Mouse (Mus musculus) cortical plate, adult 2 months (tissue): ENCODE measurements around the gene Wdr38. TPM values are rescaled to one million over a fixed set of nuclear protein-coding genes. Genes with fewer than 3 reads are reported as not detected.

Source experiments
- H3K27ac ChIP-seq: fragments of 200-500 bp; 2 replicates; pipeline ENCODE4 v1.5.1; 2012; ENCODE audit warnings: low read length, control low read depth, inconsistent platforms; ENCODE audit not compliant: insufficient read depth
- H3K4me1 ChIP-seq: fragments of 200-500 bp; 2 replicates; pipeline ENCODE4 v1.6.1; 2011; ENCODE audit warnings: low read length; ENCODE audit not compliant: control insufficient read depth, insufficient read depth
- H3K4me3 ChIP-seq: fragments of 200-500 bp; 2 replicates; pipeline ENCODE4 v1.5.1; 2011; ENCODE audit warnings: mild to moderate bottlenecking, low read length, control low read depth; ENCODE audit not compliant: insufficient read depth
- CTCF ChIP-seq: fragments of 200-500 bp; IDR thresholded peaks from 2 replicates; pipeline ENCODE4 v1.5.1; 2011; ENCODE audit warnings: mild to moderate bottlenecking, control low read depth, low read length; ENCODE audit not compliant: insufficient read depth; ENCODE audit errors: extremely low read depth
- POLR2A ChIP-seq: fragments of 200-500 bp; IDR thresholded peaks from 2 replicates; pipeline ENCODE4 v1.6.1; 2011; ENCODE audit warnings: mild to moderate bottlenecking, low read length, control low read depth; ENCODE audit not compliant: insufficient read depth; ENCODE audit errors: extremely low read depth
- polyA plus RNA-seq: library from polyadenylated mRNA; depleted of rRNA; stranded (reverse); fragments of >200 nt; gene quantifications from 2 replicates; pipeline ENCODE4 v1.2.3, GENCODE M21; 2012

Wdr38 gene
- polyA plus RNA-seq, 1 experiment: 1.1 TPM

- H3K4me1 ChIP-seq: peaks cover 1% of the 10 kb centered on the region; the same call in 1 of the 2 replicates
- no peak overlapping the region for H3K4me3 ChIP-seq
- TF ChIP-seq CTCF: no peak
- TF ChIP-seq POLR2A: no peak
- H3K27ac ChIP-seq: no peak overlapping the region
Measured at GRCm38 (mm10) chr2:38973701-38974100, 23.6 kb upstream of the Wdr38 start.

- Histone ChIP-seq H3K4me3 (no peak overlapping the region), H3K4me1 (peaks cover 1% of the 10 kb centered on the region; the same call in 1 of the 2 replicates), H3K27ac (no peak overlapping the region)
- TF ChIP-seq POLR2A (no peak), CTCF (no peak)
Measured at GRCm38 (mm10) chr2:38974171-38974570, 23.1 kb upstream of the Wdr38 start.

GRCm38 (mm10) chr2:38975181-38975580 is 22.1 kb upstream of the Wdr38 start:
- peaks cover 1% of the 10 kb centered on the region; the same call in 1 of the 2 replicates for H3K4me1 ChIP-seq
- no peak overlapping the region for H3K4me3 ChIP-seq
- no peak overlapping the region for H3K27ac ChIP-seq
- no peak for TF ChIP-seq CTCF
- TF ChIP-seq POLR2A: no peak

GRCm38 (mm10) chr2:38975941-38976805 is 21.1 kb upstream of the Wdr38 start:
- Histone ChIP-seq H3K4me3 (no peak overlapping the region), H3K27ac (no peak overlapping the region), H3K4me1 (peaks cover 1% of the 10 kb centered on the region; the same call in 1 of the 2 replicates)
- TF ChIP-seq POLR2A (no peak), CTCF (no peak)

- H3K27ac ChIP-seq: no peak overlapping the region
- TF ChIP-seq CTCF: no peak
- TF ChIP-seq POLR2A: no peak
- peaks cover 1% of the 10 kb centered on the region; the same call in 1 of the 2 replicates for H3K4me1 ChIP-seq
- H3K4me3 ChIP-seq: no peak overlapping the region
Measured at GRCm38 (mm10) chr2:38977837-38978236, 19.4 kb upstream of the Wdr38 start.

- no peak overlapping the region for H3K27ac ChIP-seq
- H3K4me1 ChIP-seq: no peaks in the 10 kb centered on the region
- H3K4me3 ChIP-seq: no peak overlapping the region
- TF ChIP-seq POLR2A (no peak), CTCF (no peak)
Measured at GRCm38 (mm10) chr2:38983456-38983855, 13.8 kb upstream of the Wdr38 start.

DNA sequence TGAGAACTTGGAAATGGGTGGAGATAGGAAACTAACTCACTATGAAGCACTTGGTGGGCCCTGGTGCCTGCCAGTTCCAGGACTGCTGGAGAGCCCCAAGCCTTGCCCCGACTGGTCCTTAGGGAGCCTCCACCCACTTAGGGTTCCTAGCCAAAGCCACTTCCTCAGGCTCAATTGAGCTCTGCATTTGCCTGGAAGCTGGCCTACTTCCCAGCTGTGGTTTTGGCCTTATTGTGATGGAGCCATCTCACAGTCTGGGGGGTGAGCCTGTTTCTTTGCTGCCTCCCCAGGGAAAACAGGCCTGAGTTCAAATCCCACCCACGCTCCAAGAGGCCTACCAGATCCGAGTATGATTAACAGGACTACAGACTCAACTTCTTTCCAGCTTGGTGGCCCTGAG is 10.7 kb upstream of the Wdr38 start:
- Histone ChIP-seq H3K4me1 (no peaks in the 10 kb centered on the region), H3K27ac (no peak overlapping the region), H3K4me3 (no peak overlapping the region)
- TF ChIP-seq CTCF: no peak
- no peak for TF ChIP-seq POLR2A

DNA sequence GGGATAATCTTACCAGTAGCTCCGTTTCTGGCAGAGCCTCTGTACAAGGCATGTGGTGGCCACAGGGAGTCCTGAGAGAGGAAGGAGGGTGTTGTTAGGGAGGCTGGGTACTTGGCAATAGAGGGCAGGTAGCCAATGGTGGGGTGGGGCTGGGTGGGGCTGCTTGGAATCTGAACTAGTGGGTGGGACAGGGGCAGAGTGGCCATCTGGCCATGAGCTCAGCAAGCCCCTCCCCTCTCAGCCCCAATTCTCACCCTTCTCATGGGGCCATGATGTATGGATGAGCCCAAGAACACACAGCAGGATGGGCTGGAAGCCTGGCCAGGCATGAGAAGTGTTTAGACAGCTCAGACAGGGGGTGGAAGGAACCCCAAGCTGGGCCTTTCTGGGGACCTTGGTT is 9.9 kb upstream of the Wdr38 start:
- TF ChIP-seq POLR2A (no peak), CTCF (no peak)
- H3K4me3 ChIP-seq: no peak overlapping the region
- no peak overlapping the region for H3K27ac ChIP-seq
- H3K4me1 ChIP-seq: no peaks in the 10 kb centered on the region

GRCm38 (mm10) chr2:38987803-38988510 is 9.3 kb upstream of the Wdr38 start:
- Histone ChIP-seq H3K4me1 (no peaks in the 10 kb centered on the region), H3K4me3 (no peak overlapping the region), H3K27ac (no peak overlapping the region)
- TF ChIP-seq CTCF: no peak
- no peak for TF ChIP-seq POLR2A

GRCm38 (mm10) chr2:38988929-38989328 is 8.3 kb upstream of the Wdr38 start:
- no peak for TF ChIP-seq POLR2A
- no peak for TF ChIP-seq CTCF
- H3K4me3 ChIP-seq: no peak overlapping the region
- H3K4me1 ChIP-seq: no peaks in the 10 kb centered on the region
- no peak overlapping the region for H3K27ac ChIP-seq
